In the genomic region with DNA sequence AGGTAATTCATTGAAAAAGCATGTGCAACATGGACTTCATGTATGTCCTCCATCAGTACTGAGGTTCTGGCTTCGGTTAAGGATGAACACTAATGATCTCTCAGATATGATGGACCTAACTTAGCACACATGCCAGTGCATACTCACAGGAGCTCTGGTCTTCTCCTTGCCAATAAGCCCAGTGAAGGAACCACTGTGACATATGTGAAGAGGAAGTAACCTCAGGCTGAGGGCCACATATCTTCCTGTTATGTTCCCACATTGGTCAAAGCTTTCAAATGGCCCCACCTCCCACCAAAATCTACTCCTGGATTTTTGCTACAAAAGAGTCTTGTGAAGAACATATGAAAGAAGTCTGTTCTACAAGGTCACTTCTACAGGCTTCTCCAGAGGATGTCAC, we compare ENCODE assay signal across 22 mouse cellular contexts. TPM values are rescaled to one million over a fixed set of nuclear protein-coding genes. Genes with fewer than 3 reads are reported as not detected.
DNase-seq lines count a peak whose midpoint lies in the region; ATAC-seq lines count a peak whose summit lies in the region.
"Had no signal": no experiment of that assay in that cellular context is flagged by ENCODE, and none has a peak within 500 bp of the region (broad histone marks: within the 10 kb centered on the region; RNA-seq: fewer than 3 reads in every experiment).

No protein-coding gene starts in this region.

- DNase-seq in spleen, postnatal 10 days (ENCODE audit: low spot score in 2 of 2), result no peak
- DNase-seq in ovary, adult 18-20 months (ENCODE audit: low spot score), result no peak
- no peak for DNase-seq in neural tube, embryonic 10.5 days (ENCODE audit: extremely low spot score, low spot score)
- DNase-seq: adrenal gland, adult 8-10 months; adrenal gland, postnatal 14 days; adrenal gland, postnatal 36 days; B cell, adult 2 months; cerebellum, adult 11-12 months; cerebellum, adult 2 months; cerebellum, adult 9-10 months; cerebellum, postnatal 10 days; cerebellum, postnatal 25 days; embryo, embryonic 11 days had no signal

- peak; percentile 77 for ATAC-seq in common myeloid progenitor, adult 5-6 weeks (replicated peaks; ENCODE audit: low read depth, poor library complexity, severe bottlenecking)
- ATAC-seq in hematopoietic stem cell, adult 5-6 weeks (replicated peaks in 1 of 2; ENCODE audit: insufficient read depth in 1 of 2, low FRiP score in 2 of 2, low TSS enrichment in 1 of 2, low read depth in 1 of 2, poor library complexity in 2 of 2, severe bottlenecking in 2 of 2), result peak; percentile 62 to 76; a peak in 3 of 4 replicates
- ATAC-seq: activated CD4-positive, CD25-positive, alpha-beta regulatory T cell, adult 4 months; CD4-positive, CD25-positive, alpha-beta regulatory T cell, adult 4 months; forebrain, embryonic 14.5 days; forebrain, embryonic 16.5 days; Patski had no signal

RNA-seq across cellular contexts. Expression of gene Gap43, which starts 28.3 kb away (rescaled TPM):
- not detected in 2 replicates for total RNA-seq in common myeloid progenitor, adult 5-6 weeks (2017)
- not detected in 2 replicates for total RNA-seq in hematopoietic stem cell, adult 5-6 weeks (2017)
- total RNA-seq: CH12.LX, G1E had no signal
